Mouse (Mus musculus) embryonic fibroblast, embryonic 13.5 days (primary cell): ENCODE measurements at regions not wholly inside any gene's neighbourhood (a gene's known extent, or its start where the extent isn't known, plus 50 kb on each side); places are given as distances from the start of the nearest gene placed in this dataset.

Source experiments
- CTCF ChIP-seq: IDR thresholded peaks from 2 replicates; pipeline ENCODE4 v1.5.1; 2011; ENCODE audit warnings: mild to moderate bottlenecking, control low read depth, low read length, moderate library complexity, borderline replicate concordance; ENCODE audit not compliant: insufficient read depth
- POLR2A ChIP-seq: IDR thresholded peaks from 2 replicates; pipeline ENCODE4 v1.6.1; 2011; ENCODE audit warnings: low read depth, mild to moderate bottlenecking, control low read depth, low read length, moderate library complexity

- TF ChIP-seq POLR2A (no peak), CTCF (no peak)
Measured at GRCm38 (mm10) chr4:82199118-82199517, 506.4 kb downstream of the Nfib start.
